Mouse (Mus musculus) kidney, adult 2 months (tissue): ENCODE measurements around the gene Upk3a.

ENCODE experiments used
- CTCF ChIP-seq: fragments of 200-500 bp; conservative IDR thresholded peaks from 2 replicates; pipeline ENCODE4 v1.5.1; 2011; ENCODE audit warnings: low read depth, mild to moderate bottlenecking, control low read depth, low read length, moderate library complexity, mixed read lengths; ENCODE audit not compliant: insufficient read depth, insufficient read length
- POLR2A ChIP-seq: fragments of 200-500 bp; IDR thresholded peaks from one replicate; pipeline ENCODE4 v1.6.1; 2011; ENCODE audit warnings: low read depth, low read length, control low read depth

DNA sequence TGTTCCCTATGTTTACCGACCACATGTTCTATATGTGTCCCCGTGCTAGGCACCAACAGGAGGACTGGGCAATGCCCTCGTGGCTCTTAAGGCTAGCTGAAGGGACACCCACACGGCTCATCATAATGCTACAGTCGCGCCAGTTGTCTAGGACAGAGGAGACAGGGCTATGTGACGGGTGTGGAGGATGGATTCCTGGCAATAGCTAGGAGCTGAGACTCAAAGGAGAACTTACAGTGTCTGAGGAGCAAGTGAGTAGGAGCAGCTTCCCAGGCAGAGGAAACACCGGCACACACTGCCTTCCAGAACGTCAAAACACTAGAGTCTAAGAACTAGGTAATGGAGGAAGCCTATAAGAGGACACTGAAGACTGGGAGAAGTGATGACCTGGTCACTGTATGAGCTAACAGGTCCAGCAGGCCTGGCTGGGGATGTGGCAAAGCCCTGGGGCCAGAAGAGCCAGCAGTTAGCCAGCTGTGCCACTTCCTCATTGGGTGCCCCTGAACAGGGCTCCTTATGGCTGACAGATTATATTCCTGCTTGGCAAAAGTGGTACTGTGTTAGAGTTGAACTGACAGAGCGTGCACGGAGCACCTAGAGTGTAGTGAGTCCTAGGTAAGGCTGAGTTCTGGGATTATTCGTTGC is 31.3 kb upstream of the Upk3a start:
- TF ChIP-seq CTCF (no peak), POLR2A (no peak)
